Mouse (Mus musculus) frontal cortex, postnatal 36 days (tissue): ENCODE data around the gene Aspg.

Experiments
- DNase-seq, 2 experiments: peaks; one replicate each; pipeline ENCODE4 v3.0.0; 2022; ENCODE audit warnings: low spot score in 2 of 2

Gene Aspg

GRCm38 (mm10) chr12:112151244-112151979 is 44.9 kb downstream of the Aspg start:
- no peak for DNase-seq

- no peak for DNase-seq
Measured at GRCm38 (mm10) chr12:112151980-112152362, 45.5 kb downstream of the Aspg start.

GRCm38 (mm10) chr12:112153597-112153996 is 47.1 kb downstream of the Aspg start:
- no peak for DNase-seq

- DNase-seq: no peak
Measured at GRCm38 (mm10) chr12:112154476-112154875, 48.0 kb downstream of the Aspg start.

GRCm38 (mm10) chr12:112155218-112156051 is 49.0 kb downstream of the Aspg start:
- DNase-seq: no peak

GRCm38 (mm10) chr12:112156804-112157203 is 50.3 kb downstream of the Aspg start:
- no peak for DNase-seq

- DNase-seq: no peak
Measured at GRCm38 (mm10) chr12:112158246-112158645, 51.8 kb downstream of the Aspg start.

- DNase-seq: no peak
Measured at GRCm38 (mm10) chr12:112158784-112159183, 52.3 kb downstream of the Aspg start.

- no peak for DNase-seq
Measured at GRCm38 (mm10) chr12:112163981-112164839, 57.7 kb downstream of the Aspg start.

- DNase-seq: no peak
Measured at GRCm38 (mm10) chr12:112164840-112165219, 58.4 kb downstream of the Aspg start.

- DNase-seq: no peak
Measured at GRCm38 (mm10) chr12:112169240-112169639, 62.8 kb downstream of the Aspg start.

- DNase-seq: no peak
Measured at GRCm38 (mm10) chr12:112170671-112171574, 64.4 kb downstream of the Aspg start.

GRCm38 (mm10) chr12:112171657-112172056 is 65.2 kb downstream of the Aspg start:
- no peak for DNase-seq

GRCm38 (mm10) chr12:112172214-112172613 is 65.7 kb downstream of the Aspg start:
- no peak for DNase-seq
